34 mouse cellular contexts compared by ENCODE assay signal in genomic region chr12:14195479-14195878, GRCm38 (mm10). TPM values are rescaled to one million over a fixed set of nuclear protein-coding genes. Genes with fewer than 3 reads are reported as not detected.
DNase-seq lines count a peak whose midpoint lies in the region; ATAC-seq and TF ChIP-seq lines count a peak whose summit lies in the region.
"Had no signal": no experiment of that assay in that cellular context is flagged by ENCODE, and none has a peak within 500 bp of the region (broad histone marks: within the 10 kb centered on the region; RNA-seq: fewer than 3 reads in every experiment).

No protein-coding gene starts in this region.

- no peaks in the 10 kb centered on the region for H3K27me3 ChIP-seq in lung, embryonic 16.5 days (ENCODE audit: control insufficient read depth, insufficient read depth, low read depth, low read length)
- no peaks in the 10 kb centered on the region for H3K27me3 ChIP-seq in heart, embryonic 12.5 days (replicated peaks)
- H3K27me3 ChIP-seq: CH12.LX; embryonic facial prominence, embryonic 13.5 days; forebrain, embryonic 13.5 days; heart, embryonic 15.5 days had no signal

- no peak overlapping the region for H3K9ac ChIP-seq in lung, embryonic 16.5 days (ENCODE audit: low read length)
- no peak overlapping the region for H3K9ac ChIP-seq in ES-E14 (ENCODE audit: insufficient read depth, low read depth, low read length, poor library complexity, severe bottlenecking)
- H3K9ac ChIP-seq in heart, embryonic 12.5 days = no peak overlapping the region
- H3K9ac ChIP-seq: embryonic facial prominence, embryonic 13.5 days; forebrain, embryonic 13.5 days; heart, embryonic 15.5 days; hindbrain, embryonic 14.5 days had no signal

- H3K4me3 ChIP-seq in lung, embryonic 16.5 days (ENCODE audit: low read length) = no peak overlapping the region
- no peak overlapping the region for H3K4me3 ChIP-seq in ES-E14 (ENCODE audit: insufficient read depth in 1 of 2, low read depth in 1 of 2, low read length in 2 of 2, poor library complexity in 1 of 2, severe bottlenecking in 1 of 2)
- no peak overlapping the region for H3K4me3 ChIP-seq in heart, embryonic 12.5 days
- H3K4me3 ChIP-seq: embryonic facial prominence, embryonic 10.5 days; embryonic facial prominence, embryonic 13.5 days; erythroblast, embryonic 14.5 days; forebrain, embryonic 10.5 days; forebrain, embryonic 13.5 days; gastrocnemius, adult 2 months; heart, embryonic 15.5 days had no signal

- in situ Hi-C loops in ES-E14 (cut with MboI; ENCODE audit: low sequenced_read_pairs in 2 of 2, unreplicated experiment in 2 of 2) = no loop called here

- no peak overlapping the region for H3K4me2 ChIP-seq in lung, embryonic 16.5 days (ENCODE audit: low read depth, low read length)
- H3K4me2 ChIP-seq in heart, embryonic 12.5 days = no peak overlapping the region
- H3K4me2 ChIP-seq: embryonic facial prominence, embryonic 13.5 days; forebrain, embryonic 13.5 days; heart, embryonic 11.5 days; heart, embryonic 15.5 days; hindbrain, embryonic 14.5 days had no signal

- 36% methylated on average over 3 of the region's 3 CpGs for WGBS in lung, embryonic 16.5 days
- WGBS in heart, embryonic 12.5 days = 48% methylated on average over 3 of the region's 3 CpGs

- H3K9me3 ChIP-seq in lung, embryonic 16.5 days (ENCODE audit: control insufficient read depth, low read length) = no peaks in the 10 kb centered on the region
- H3K9me3 ChIP-seq in ES-E14 (ENCODE audit: control insufficient read depth, insufficient read depth, low read depth, low read length) = no peaks in the 10 kb centered on the region
- no peaks in the 10 kb centered on the region for H3K9me3 ChIP-seq in heart, embryonic 12.5 days (replicated peaks)
- H3K9me3 ChIP-seq: embryonic facial prominence, embryonic 10.5 days; embryonic facial prominence, embryonic 13.5 days; forebrain, embryonic 10.5 days; forebrain, embryonic 13.5 days; heart, embryonic 15.5 days had no signal

- no peaks in the 10 kb centered on the region for H3K36me3 ChIP-seq in lung, embryonic 16.5 days (ENCODE audit: control insufficient read depth, insufficient read depth, low read length)
- H3K36me3 ChIP-seq in ES-E14 (ENCODE audit: control insufficient read depth, insufficient read depth, low read length, poor library complexity, severe bottlenecking) = no peaks in the 10 kb centered on the region
- H3K36me3 ChIP-seq in heart, embryonic 12.5 days = no peaks in the 10 kb centered on the region
- H3K36me3 ChIP-seq: embryonic facial prominence, embryonic 10.5 days; embryonic facial prominence, embryonic 13.5 days; forebrain, embryonic 10.5 days; heart, embryonic 15.5 days had no signal

- no peaks in the 10 kb centered on the region for H3K4me1 ChIP-seq in lung, embryonic 16.5 days (replicated peaks; ENCODE audit: control insufficient read depth, insufficient read depth, low read length)
- no peaks in the 10 kb centered on the region for H3K4me1 ChIP-seq in ES-E14 (ENCODE audit: control insufficient read depth in 2 of 2, insufficient read depth in 2 of 2, low read length in 2 of 2, poor library complexity in 1 of 2)
- H3K4me1 ChIP-seq in heart, embryonic 12.5 days (replicated peaks) = no peaks in the 10 kb centered on the region
- H3K4me1 ChIP-seq: embryonic facial prominence, embryonic 10.5 days; embryonic facial prominence, embryonic 13.5 days; forebrain, embryonic 10.5 days; forebrain, embryonic 13.5 days; heart, embryonic 15.5 days had no signal

- ATAC-seq in lung, embryonic 16.5 days (ENCODE audit: low read depth) = 0 out of 2 replicates have a peak, but pooled peaks have one; percentile 15
- no peak for ATAC-seq in erythroid progenitor cell, adult 5-6 weeks (replicated peaks; ENCODE audit: low FRiP score, poor library complexity, severe bottlenecking)
- no peak for ATAC-seq in heart, embryonic 12.5 days (ENCODE audit: insufficient number of reproducible peaks, low FRiP score)
- ATAC-seq: activated CD4-positive, CD25-positive, alpha-beta regulatory T cell, adult 4 months; forebrain, embryonic 13.5 days; forebrain, embryonic 16.5 days; hindbrain, postnatal 0 days; inflammation-experienced regulatory T-cells, adult 6 months had no signal

- no peak overlapping the region for H3K27ac ChIP-seq in lung, embryonic 16.5 days (ENCODE audit: low read length)
- no peak overlapping the region for H3K27ac ChIP-seq in ES-E14 (ENCODE audit: insufficient read depth, low read depth, low read length, poor library complexity, severe bottlenecking)
- H3K27ac ChIP-seq in heart, embryonic 12.5 days (ENCODE audit: poor library complexity, severe bottlenecking) = no peak overlapping the region
- H3K27ac ChIP-seq: embryonic facial prominence, embryonic 10.5 days; embryonic facial prominence, embryonic 13.5 days; forebrain, embryonic 10.5 days; forebrain, embryonic 13.5 days; gastrocnemius, adult 2 months; heart, embryonic 15.5 days; hindbrain, embryonic 14.5 days; hindbrain, postnatal 0 days had no signal

- no peak for DNase-seq in lung, postnatal 4 days
- DNase-seq in ES-E14 (ENCODE audit: low read depth, low spot score) = peak; percentile 13
- DNase-seq in ZHBTc4 (ENCODE audit: low read depth, low spot score) = peak; percentile 20
- DNase-seq in lung, postnatal 25 days (ENCODE audit: low spot score) = peak; percentile 1
- DNase-seq in right cerebral cortex, adult 2 months (ENCODE audit: low spot score in 2 of 2) = no peak
- DNase-seq: adrenal gland, adult 8-10 months; adrenal gland, postnatal 25 days; B cell, adult 2 months; cerebellum, adult 11-12 months; cerebellum, adult 8-10 months; cerebellum, postnatal 10 days; cerebellum, postnatal 36 days; embryo, embryonic 11 days; gastrocnemius, adult 2 months; gastrocnemius, postnatal 14 days; heart, adult 11 months; heart, postnatal 10 days; heart, postnatal 4 days had no signal

TF ChIP-seq in ES-E14, 5 proteins besides CTCF, POLR2A, EP300 and RAD21:
- TF ChIP-seq ZNF384 (IDR thresholded peaks at IDR 0.05; ENCODE audit: low read depth, low read length) = no peak
- TF ChIP-seq HCFC1 (IDR thresholded peaks at IDR 0.05; ENCODE audit: borderline replicate concordance, insufficient read depth, low read length) = no peak
- no peak for TF ChIP-seq MAFK (IDR thresholded peaks at IDR 0.05; ENCODE audit: insufficient read depth, low read depth, low read length)
- no peak for TF ChIP-seq ZC3H11A (IDR thresholded peaks at IDR 0.05; ENCODE audit: borderline replicate concordance, low read depth, low read length)
- no peak for TF ChIP-seq CHD2 (IDR thresholded peaks at IDR 0.05; ENCODE audit: low read depth, low read length)

RNA-seq across cellular contexts. Expression of gene Fam84a, which starts 43.6 kb away (rescaled TPM):
- polyA plus RNA-seq in lung, embryonic 16.5 days (2015; fragmentation: Nextera tagmentation; extraction: Ambion mirVana) = 4.8 and 4.9 TPM in 2 replicates
- total RNA-seq in ES-E14 (2012; rRNA removed) = 0.58 and 1.3 TPM in 2 replicates
- total RNA-seq in erythroid progenitor cell, adult 5-6 weeks (2015; ENCODE audit: low replicate concordance) = not detected in 2 replicates
- total RNA-seq in erythroid progenitor cell, adult 5-6 weeks (2017; ENCODE audit: low replicate concordance) = not detected in 2 replicates
- polyA plus RNA-seq in heart, embryonic 12.5 days (2016; fragmentation: Nextera tagmentation; extraction: Ambion mirVana) = 1.8 and 2.3 TPM in 2 replicates
- total RNA-seq: CH12.LX had no signal
- polyA plus RNA-seq: erythroblast, embryonic 14.5 days had no signal

Comparison
In these comparisons a context has a peak if more than half of its experiments do, and no peak if none do; other contexts are left out.
1. DNase-seq: peak in ES-E14 (single experiment), ZHBTc4 (single experiment) and lung, postnatal 25 days (single experiment); none in lung, postnatal 4 days (0 of 2) and right cerebral cortex, adult 2 months (0 of 2).